In genomic region chr7:141432741-141433516, GRCm38 (mm10) we compare ENCODE assay signal across 9 mouse cellular contexts. TPM values are rescaled to one million over a fixed set of nuclear protein-coding genes. Genes with fewer than 3 reads are reported as not detected.
DNase-seq lines count a peak whose midpoint lies in the region; ATAC-seq lines count a peak whose summit lies in the region.
"Had no signal": no experiment of that assay in that cellular context is flagged by ENCODE, and none has a peak within 500 bp of the region (broad histone marks: within the 10 kb centered on the region; RNA-seq: fewer than 3 reads in every experiment).

No protein-coding gene starts in this region.

- H3K9ac ChIP-seq in heart, embryonic 11.5 days (ENCODE audit: low read depth, low read length), result no peak overlapping the region

- H3K9me3 ChIP-seq in heart, embryonic 11.5 days (replicated peaks; ENCODE audit: control insufficient read depth, low read length), result no peaks in the 10 kb centered on the region

- 83% methylated on average over 6 of the region's 6 CpGs for WGBS in heart, embryonic 11.5 days (ENCODE audit: insufficient replicate concordance)

- no peaks in the 10 kb centered on the region for H3K27me3 ChIP-seq in heart, embryonic 11.5 days (ENCODE audit: control insufficient read depth, insufficient read depth, low read length)
- H3K27me3 ChIP-seq: CH12.LX had no signal

- H3K36me3 ChIP-seq in heart, embryonic 11.5 days (ENCODE audit: control insufficient read depth, insufficient read depth, low read length), result 0 out of 2 replicates have a peak, but pooled peaks cover 8% of the 10 kb centered on the region

- no peak overlapping the region for H3K4me2 ChIP-seq in heart, embryonic 11.5 days

- no peak overlapping the region for H3K27ac ChIP-seq in heart, embryonic 11.5 days (ENCODE audit: low read depth, low read length)

- no peak for ATAC-seq in heart, embryonic 11.5 days (replicated peaks; ENCODE audit: insufficient number of reproducible peaks, low FRiP score, low TSS enrichment)

- DNase-seq in heart, adult 18-20 months, result peak; percentile 73 to 87
- DNase-seq in adrenal gland, postnatal 10 days, result peak; percentile 87
- peak; percentile 90 to 94 for DNase-seq in cerebellum, postnatal 36 days
- peak; percentile 72 for DNase-seq in kidney, postnatal 14 days
- DNase-seq in frontal cortex, adult 2 months (ENCODE audit: extremely low spot score in 1 of 2, low spot score in 1 of 2), result no peak
- no peak for DNase-seq in frontal cortex, postnatal 36 days (ENCODE audit: low spot score in 2 of 2)
- DNase-seq in layer of hippocampus, adult 9-10 months (ENCODE audit: low spot score), result no peak

- H3K4me3 ChIP-seq in heart, embryonic 11.5 days (ENCODE audit: low read depth, low read length), result no peak overlapping the region

- peaks cover 41% of the 10 kb centered on the region for H3K4me1 ChIP-seq in heart, embryonic 11.5 days (ENCODE audit: control insufficient read depth, insufficient read depth, low read length)

RNA-seq across cellular contexts. Expression of gene Cend1, which starts 3.6 kb away (rescaled TPM):
- total RNA-seq in heart, adult 18-20 months (2021), result 1 to 10 TPM in 1 of 2 experiments, under 1 TPM in 1; 0.80 to 1.3 TPM
- 7.4 and 9.3 TPM in 2 replicates for polyA plus RNA-seq in heart, embryonic 11.5 days (2014; fragmentation: Nextera tagmentation; extraction: Ambion mirVana)
- total RNA-seq in adrenal gland, postnatal 10 days (2021), result 1 to 10 TPM; 2.5 to 6.4 TPM
- polyA plus RNA-seq in frontal cortex, adult 2 months (2012; rRNA removed), result 204 and 235 TPM in 2 replicates
- total RNA-seq: CH12.LX had no signal

RNA-seq across cellular contexts. Expression of gene Slc25a22, which starts 4.8 kb away (rescaled TPM):
- 10 to 100 TPM; 45.6 to 59.1 TPM for total RNA-seq in heart, adult 18-20 months (2021)
- polyA plus RNA-seq in heart, embryonic 11.5 days (2014; fragmentation: Nextera tagmentation; extraction: Ambion mirVana), result 19.4 and 19.7 TPM in 2 replicates
- total RNA-seq in adrenal gland, postnatal 10 days (2021), result 10 to 100 TPM; 60.2 to 74.3 TPM
- polyA plus RNA-seq in frontal cortex, adult 2 months (2012; rRNA removed), result 227 and 251 TPM in 2 replicates

RNA-seq across cellular contexts. Expression of gene Pidd1, which starts 10.9 kb away (rescaled TPM):
- under 1 TPM; 0.21 to 0.42 TPM for total RNA-seq in heart, adult 18-20 months (2021)
- 9.5 and 9.6 TPM in 2 replicates for polyA plus RNA-seq in heart, embryonic 11.5 days (2014; fragmentation: Nextera tagmentation; extraction: Ambion mirVana)
- total RNA-seq in adrenal gland, postnatal 10 days (2021), result 1 to 10 TPM; 2.4 to 7.3 TPM
- polyA plus RNA-seq in frontal cortex, adult 2 months (2012; rRNA removed), result 3.3 and 3.5 TPM in 2 replicates

RNA-seq across cellular contexts. Expression of gene Rplp2, which starts 14.2 kb away (rescaled TPM):
- 1,000 to 10,000 TPM in 1 of 2 experiments, 100 to 1,000 TPM in 1; 998 to 1,000 TPM for total RNA-seq in heart, adult 18-20 months (2021)
- 873 and 1,016 TPM in 2 replicates for polyA plus RNA-seq in heart, embryonic 11.5 days (2014; fragmentation: Nextera tagmentation; extraction: Ambion mirVana)
- total RNA-seq in adrenal gland, postnatal 10 days (2021), result 1,000 to 10,000 TPM; 1,282 to 1,421 TPM
- polyA plus RNA-seq in frontal cortex, adult 2 months (2012; rRNA removed), result 556 and 592 TPM in 2 replicates

RNA-seq across cellular contexts. Expression of gene Gatd1, which starts 19.0 kb away (rescaled TPM):
- total RNA-seq in heart, adult 18-20 months (2021), result 10 to 100 TPM; 11.3 to 12.4 TPM
- 29.3 and 32.2 TPM in 2 replicates for polyA plus RNA-seq in heart, embryonic 11.5 days (2014; fragmentation: Nextera tagmentation; extraction: Ambion mirVana)
- total RNA-seq in adrenal gland, postnatal 10 days (2021), result 10 to 100 TPM; 26.2 to 39.2 TPM
- polyA plus RNA-seq in frontal cortex, adult 2 months (2012; rRNA removed), result 49.9 and 55.6 TPM in 2 replicates

Comparison
In these comparisons a context has a peak if more than half of its experiments do, and no peak if none do; other contexts are left out.
1. DNase-seq: peak in heart, adult 18-20 months (2 of 2), adrenal gland, postnatal 10 days (single experiment), cerebellum, postnatal 36 days (2 of 2) and kidney, postnatal 14 days (single experiment); none in frontal cortex, adult 2 months (0 of 2), frontal cortex, postnatal 36 days (0 of 2) and layer of hippocampus, adult 9-10 months (single experiment).